Mouse (Mus musculus): Measurements from ENCODE around the gene Arpc4. TPM values are rescaled to one million over a fixed set of nuclear protein-coding genes. Genes with fewer than 3 reads are reported as not detected.

Arpc4 gene
- polyA plus RNA-seq, 1 experiment from 2014 or later = 230 TPM

- no peak overlapping the region for H3K27ac ChIP-seq (ENCODE audit: low read length)
- H3K9ac ChIP-seq (replicated peaks; ENCODE audit: low read depth, low read length) = no peak overlapping the region
- no peak overlapping the region for H3K4me2 ChIP-seq (replicated peaks; ENCODE audit: low read depth, low read length)
- WGBS = 69% methylated on average over 7 of the region's 7 CpGs
- H3K4me3 ChIP-seq (ENCODE audit: low read depth, low read length) = no peak overlapping the region
- no peaks in the 10 kb centered on the region for H3K36me3 ChIP-seq (ENCODE audit: control insufficient read depth, insufficient read depth, low read length)
- no peak for ATAC-seq (ENCODE audit: insufficient number of reproducible peaks, insufficient read depth, low FRiP score, low read depth)
- no peaks in the 10 kb centered on the region for H3K4me1 ChIP-seq (ENCODE audit: control insufficient read depth, insufficient read depth, low read length)
- no peaks in the 10 kb centered on the region for H3K9me3 ChIP-seq (ENCODE audit: control insufficient read depth, low read depth, low read length)
- H3K27me3 ChIP-seq (ENCODE audit: control insufficient read depth, insufficient read depth, low read length) = no peaks in the 10 kb centered on the region
These were observed 56.8 kb downstream of the Arpc4 start for GRCm38 (mm10) chr6:113434691-113435090.

GRCm38 (mm10) chr6:113435664-113436205 lies 57.8 kb downstream of the Arpc4 start, which contains the start of gene Cidec:
Gene Cidec (minus strand): TSS chr6:113435760.
- Histone ChIP-seq H3K9me3 (ENCODE audit: control insufficient read depth, low read depth, low read length) (no peaks in the 10 kb centered on the region), H3K27ac (ENCODE audit: low read length) (no peak within 1 kb of the TSS), H3K9ac (replicated peaks; ENCODE audit: low read depth, low read length) (no peak within 1 kb of the TSS), H3K4me1 (ENCODE audit: control insufficient read depth, insufficient read depth, low read length) (no peaks in the 10 kb centered on the region), H3K36me3 (ENCODE audit: control insufficient read depth, insufficient read depth, low read length) (no peaks in the 10 kb centered on the region), H3K4me3 (ENCODE audit: low read depth, low read length) (no peak within 1 kb of the TSS), H3K27me3 (ENCODE audit: control insufficient read depth, insufficient read depth, low read length) (no peaks in the 10 kb centered on the region), H3K4me2 (replicated peaks; ENCODE audit: low read depth, low read length) (no peak within 1 kb of the TSS)
- ATAC-seq (ENCODE audit: insufficient number of reproducible peaks, insufficient read depth, low FRiP score, low read depth) = no peak
- 78% methylated on average over 9 of the region's 9 CpGs for WGBS

GRCm38 (mm10) chr6:113437135-113437534 lies 59.2 kb downstream of the Arpc4 start:
- Histone ChIP-seq H3K27ac (ENCODE audit: low read length) (no peak overlapping the region), H3K4me1 (ENCODE audit: control insufficient read depth, insufficient read depth, low read length) (no peaks in the 10 kb centered on the region), H3K9ac (replicated peaks; ENCODE audit: low read depth, low read length) (no peak overlapping the region), H3K4me3 (ENCODE audit: low read depth, low read length) (no peak overlapping the region), H3K9me3 (ENCODE audit: control insufficient read depth, low read depth, low read length) (no peaks in the 10 kb centered on the region), H3K4me2 (replicated peaks; ENCODE audit: low read depth, low read length) (no peak overlapping the region), H3K27me3 (ENCODE audit: control insufficient read depth, insufficient read depth, low read length) (no peaks in the 10 kb centered on the region), H3K36me3 (ENCODE audit: control insufficient read depth, insufficient read depth, low read length) (no peaks in the 10 kb centered on the region)
- WGBS = 66% methylated on average over 12 of the region's 12 CpGs
- no peak for ATAC-seq (ENCODE audit: insufficient number of reproducible peaks, insufficient read depth, low FRiP score, low read depth)

GRCm38 (mm10) chr6:113438721-113439430 lies 61.0 kb downstream of the Arpc4 start:
- Histone ChIP-seq H3K9me3 (ENCODE audit: control insufficient read depth, low read depth, low read length) (no peaks in the 10 kb centered on the region), H3K36me3 (ENCODE audit: control insufficient read depth, insufficient read depth, low read length) (no peaks in the 10 kb centered on the region), H3K4me2 (replicated peaks; ENCODE audit: low read depth, low read length) (no peak overlapping the region), H3K4me1 (ENCODE audit: control insufficient read depth, insufficient read depth, low read length) (peaks cover 5% of the 10 kb centered on the region), H3K4me3 (ENCODE audit: low read depth, low read length) (no peak overlapping the region), H3K27ac (ENCODE audit: low read length) (no peak overlapping the region), H3K27me3 (ENCODE audit: control insufficient read depth, insufficient read depth, low read length) (no peaks in the 10 kb centered on the region), H3K9ac (replicated peaks; ENCODE audit: low read depth, low read length) (no peak overlapping the region)
- no peak for ATAC-seq (ENCODE audit: insufficient number of reproducible peaks, insufficient read depth, low FRiP score, low read depth)
- WGBS = 42% methylated on average over 12 of the region's 12 CpGs

Small RNA genes within 50 kb of the gene (microRNA-seq; reads per million reads assigned to microRNA genes)
- not detected for gene Gm24387

Other genes starting within 250 kb of the Arpc4 start
- 0.87 and 1.8 TPM in 2 replicates for gene Lhfpl4, start 182.7 kb upstream of the Arpc4 start, polyA plus RNA-seq (2014; fragmentation: Nextera tagmentation; extraction: Ambion mirVana)
- gene Mtmr14, start 140.3 kb upstream of the Arpc4 start, polyA plus RNA-seq (2014; fragmentation: Nextera tagmentation; extraction: Ambion mirVana) = 31.6 and 33.2 TPM in 2 replicates
- gene Cpne9, start 95.8 kb upstream of the Arpc4 start, polyA plus RNA-seq (2014; fragmentation: Nextera tagmentation; extraction: Ambion mirVana) = 0.20 TPM in 1 of 2 replicates, not detected in the other
- gene Brpf1, start 71.0 kb upstream of the Arpc4 start, polyA plus RNA-seq (2014; fragmentation: Nextera tagmentation; extraction: Ambion mirVana) = 20.1 and 21.1 TPM in 2 replicates
- gene Ogg1, start 51.1 kb upstream of the Arpc4 start, polyA plus RNA-seq (2014; fragmentation: Nextera tagmentation; extraction: Ambion mirVana) = 14.7 and 18.0 TPM in 2 replicates
- 102 and 107 TPM in 2 replicates for gene Camk1, start 34.1 kb upstream of the Arpc4 start, polyA plus RNA-seq (2014; fragmentation: Nextera tagmentation; extraction: Ambion mirVana)
- gene Tada3, start 232 bp upstream of the Arpc4 start, polyA plus RNA-seq (2014; fragmentation: Nextera tagmentation; extraction: Ambion mirVana) = 52.6 and 54.8 TPM in 2 replicates
- gene Ttll3, start 11.1 kb downstream of the Arpc4 start, polyA plus RNA-seq (2014; fragmentation: Nextera tagmentation; extraction: Ambion mirVana) = 2.6 and 2.7 TPM in 2 replicates
- 20.2 and 20.3 TPM in 2 replicates for gene Rpusd3, start 41.2 kb downstream of the Arpc4 start, polyA plus RNA-seq (2014; fragmentation: Nextera tagmentation; extraction: Ambion mirVana)
- gene Cidec, start 57.6 kb downstream of the Arpc4 start, polyA plus RNA-seq (2014; fragmentation: Nextera tagmentation; extraction: Ambion mirVana) = 0.46 TPM in 1 of 2 replicates, not detected in the other
- 78.6 and 81.1 TPM in 2 replicates for gene Jagn1, start 64.5 kb downstream of the Arpc4 start, polyA plus RNA-seq (2014; fragmentation: Nextera tagmentation; extraction: Ambion mirVana)
- gene Il17re, start 80.4 kb downstream of the Arpc4 start, polyA plus RNA-seq (2014; fragmentation: Nextera tagmentation; extraction: Ambion mirVana) = 19.0 and 19.8 TPM in 2 replicates
- 10.6 and 12.9 TPM in 2 replicates for gene Il17rc, start 93.3 kb downstream of the Arpc4 start, polyA plus RNA-seq (2014; fragmentation: Nextera tagmentation; extraction: Ambion mirVana)
- 16.0 and 20.5 TPM in 2 replicates for gene Creld1, start 105.2 kb downstream of the Arpc4 start, polyA plus RNA-seq (2014; fragmentation: Nextera tagmentation; extraction: Ambion mirVana)
- 0.48 and 0.61 TPM in 2 replicates for gene Prrt3, start 123.8 kb downstream of the Arpc4 start, polyA plus RNA-seq (2014; fragmentation: Nextera tagmentation; extraction: Ambion mirVana)
- 84.8 and 94.9 TPM in 2 replicates for gene Emc3, start 153.5 kb downstream of the Arpc4 start, polyA plus RNA-seq (2014; fragmentation: Nextera tagmentation; extraction: Ambion mirVana)
- gene Fancd2, start 153.6 kb downstream of the Arpc4 start, polyA plus RNA-seq (2014; fragmentation: Nextera tagmentation; extraction: Ambion mirVana) = 12.3 and 13.8 TPM in 2 replicates
- 0.28 and 0.82 TPM in 2 replicates for gene Fancd2os, start 222.6 kb downstream of the Arpc4 start, polyA plus RNA-seq (2014; fragmentation: Nextera tagmentation; extraction: Ambion mirVana)
- gene Brk1, start 226.7 kb downstream of the Arpc4 start, polyA plus RNA-seq (2014; fragmentation: Nextera tagmentation; extraction: Ambion mirVana) = 244 and 245 TPM in 2 replicates
- 43.5 and 50.5 TPM in 2 replicates for gene Vhl, start 245.8 kb downstream of the Arpc4 start, polyA plus RNA-seq (2014; fragmentation: Nextera tagmentation; extraction: Ambion mirVana)

Data from stomach, embryonic 14.5 days (tissue).